Mouse (Mus musculus): Measurements from ENCODE around the gene Wnt5a. TPM values are rescaled to one million over a fixed set of nuclear protein-coding genes. Genes with fewer than 3 reads are reported as not detected.

Gene Wnt5a
- polyA plus RNA-seq, 1 experiment from 2014 or later = 11.6 TPM

DNA sequence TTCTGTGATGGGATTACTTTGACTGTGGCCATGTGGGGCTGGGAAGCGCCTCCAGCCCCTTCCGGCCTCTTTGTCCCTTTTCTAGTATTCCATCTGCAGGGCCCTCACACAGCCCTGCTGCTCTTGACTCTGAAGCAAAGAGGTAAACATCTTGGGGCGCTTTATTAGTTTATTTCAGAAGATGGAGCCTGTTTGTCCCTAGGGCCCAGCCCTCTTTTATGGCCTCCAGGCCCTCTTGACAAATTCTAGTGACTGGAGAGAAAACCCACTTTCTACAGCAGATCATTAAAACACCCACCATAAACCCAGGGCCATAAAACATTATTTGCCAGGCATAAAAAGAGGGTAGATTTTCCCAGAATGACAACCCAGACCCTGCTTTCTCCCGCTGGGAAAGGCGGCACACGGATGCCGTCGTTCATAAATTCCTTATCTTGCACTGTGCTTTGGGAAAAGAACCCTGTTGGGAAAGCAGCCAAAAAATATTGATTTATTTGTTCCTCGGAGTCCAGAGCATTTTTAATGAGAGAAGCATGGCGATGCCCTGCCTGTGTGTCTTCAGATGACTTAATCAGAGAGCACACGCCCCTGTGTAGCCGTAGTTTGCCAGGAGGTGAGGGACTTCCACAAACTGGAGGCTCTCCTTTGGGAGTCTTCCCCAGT, 3.2 kb upstream of the Wnt5a start:
- TF ChIP-seq CTCF (IDR thresholded peaks at IDR 0.05; ENCODE audit: low read depth) = no peak
- no peak overlapping the region for H3K4me2 ChIP-seq (replicated peaks; ENCODE audit: low read depth)
- peaks cover 22% of the 10 kb centered on the region for H3K27me3 ChIP-seq (replicated peaks; ENCODE audit: control insufficient read depth, insufficient read depth, low read length)
- 20% methylated on average over 12 of the region's 12 CpGs for WGBS
- no peaks in the 10 kb centered on the region for H3K9me3 ChIP-seq (ENCODE audit: control insufficient read depth)
- H3K9ac ChIP-seq (ENCODE audit: low read depth, low read length) = no peak overlapping the region
- H3K4me1 ChIP-seq (replicated peaks; ENCODE audit: control insufficient read depth, insufficient read depth, low read length) = 0 out of 2 replicates have a peak, but pooled peaks cover 6% of the 10 kb centered on the region
- H3K4me3 ChIP-seq (ENCODE audit: low read depth, low read length) = no peak overlapping the region
- H3K27ac ChIP-seq (ENCODE audit: low read depth, low read length) = no peak overlapping the region
- ATAC-seq = no peak
- H3K36me3 ChIP-seq (ENCODE audit: control insufficient read depth, insufficient read depth) = no peaks in the 10 kb centered on the region

DNA sequence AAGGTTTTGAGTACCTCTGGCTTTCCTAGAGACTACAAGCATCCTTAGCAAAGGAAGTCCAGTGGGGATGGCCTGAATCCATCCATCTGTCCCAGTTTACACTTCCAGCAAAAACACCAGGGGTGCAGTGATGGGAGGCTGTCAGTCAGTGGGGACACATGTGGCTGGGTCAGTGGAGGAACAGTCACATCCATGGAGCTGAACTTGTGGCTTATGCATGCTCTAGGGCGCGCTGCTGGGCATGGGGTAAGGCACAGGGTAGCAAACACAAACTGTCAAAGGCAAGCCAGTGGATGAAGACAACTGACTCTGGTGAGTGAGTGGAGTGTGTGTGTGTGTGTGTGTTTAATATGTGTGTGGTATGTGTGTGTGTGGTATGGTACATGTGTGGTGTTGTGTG, 1.3 kb upstream of the Wnt5a start:
- WGBS = 85% methylated on average over 2 of the region's 2 CpGs
- Histone ChIP-seq H3K27ac (ENCODE audit: low read depth, low read length) (no peak overlapping the region), H3K4me2 (replicated peaks; ENCODE audit: low read depth) (no peak overlapping the region), H3K4me3 (ENCODE audit: low read depth, low read length) (no peak overlapping the region), H3K9me3 (ENCODE audit: control insufficient read depth) (no peaks in the 10 kb centered on the region), H3K9ac (ENCODE audit: low read depth, low read length) (no peak overlapping the region), H3K36me3 (ENCODE audit: control insufficient read depth, insufficient read depth) (no peaks in the 10 kb centered on the region), H3K4me1 (replicated peaks; ENCODE audit: control insufficient read depth, insufficient read depth, low read length) (0 out of 2 replicates have a peak, but pooled peaks cover 6% of the 10 kb centered on the region), H3K27me3 (replicated peaks; ENCODE audit: control insufficient read depth, insufficient read depth, low read length) (peaks cover 36% of the 10 kb centered on the region)
- TF ChIP-seq CTCF (IDR thresholded peaks at IDR 0.05; ENCODE audit: low read depth) = no peak
- no peak for ATAC-seq

DNA sequence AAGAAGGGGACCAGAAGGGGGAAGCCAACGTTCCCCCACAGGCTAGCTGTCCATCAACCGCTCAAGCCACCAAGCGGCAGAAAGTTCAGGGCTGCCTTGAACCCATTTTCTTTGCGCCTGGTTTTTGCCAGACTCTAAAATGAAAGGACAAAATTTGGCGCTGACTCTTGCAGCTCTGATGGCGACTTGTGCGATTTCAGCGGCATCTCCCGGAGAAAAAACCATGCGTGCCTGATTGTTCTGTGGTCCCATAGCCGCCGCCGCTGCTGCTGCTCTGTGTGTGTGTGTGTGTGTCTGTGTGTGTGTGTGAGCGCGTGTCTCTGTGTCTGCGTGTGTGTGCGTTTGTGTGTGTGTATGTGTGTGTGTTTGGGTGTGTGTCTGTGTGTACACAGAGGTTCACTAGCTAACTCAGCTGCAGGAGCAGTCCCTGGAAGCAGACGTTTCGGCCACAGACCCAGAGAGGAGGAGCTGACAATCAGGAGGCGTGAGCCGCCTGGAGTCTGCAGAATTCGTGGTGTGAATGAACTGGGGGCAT, 568 bp downstream of the Wnt5a start:
- H3K27ac ChIP-seq (ENCODE audit: low read depth, low read length) = peak overlapping the region; percentile 51
- H3K27me3 ChIP-seq (replicated peaks; ENCODE audit: control insufficient read depth, insufficient read depth, low read length) = peaks cover 52% of the 10 kb centered on the region
- peak overlapping the region; percentile 62 for H3K4me3 ChIP-seq (ENCODE audit: low read depth, low read length)
- peak overlapping the region; percentile 80 for H3K4me2 ChIP-seq (replicated peaks; ENCODE audit: low read depth)
- H3K4me1 ChIP-seq (replicated peaks; ENCODE audit: control insufficient read depth, insufficient read depth, low read length) = 0 out of 2 replicates have a peak, but pooled peaks cover 6% of the 10 kb centered on the region
- WGBS = under 1% methylated on average over 22 of the region's 22 CpGs
- H3K9ac ChIP-seq (ENCODE audit: low read depth, low read length) = peak overlapping the region; percentile 50
- ATAC-seq = no peak; the same call in 1 of the 2 replicates
- no peaks in the 10 kb centered on the region for H3K36me3 ChIP-seq (ENCODE audit: control insufficient read depth, insufficient read depth)
- no peaks in the 10 kb centered on the region for H3K9me3 ChIP-seq (ENCODE audit: control insufficient read depth)
- TF ChIP-seq CTCF (IDR thresholded peaks at IDR 0.05; ENCODE audit: low read depth) = peak; percentile 34

DNA sequence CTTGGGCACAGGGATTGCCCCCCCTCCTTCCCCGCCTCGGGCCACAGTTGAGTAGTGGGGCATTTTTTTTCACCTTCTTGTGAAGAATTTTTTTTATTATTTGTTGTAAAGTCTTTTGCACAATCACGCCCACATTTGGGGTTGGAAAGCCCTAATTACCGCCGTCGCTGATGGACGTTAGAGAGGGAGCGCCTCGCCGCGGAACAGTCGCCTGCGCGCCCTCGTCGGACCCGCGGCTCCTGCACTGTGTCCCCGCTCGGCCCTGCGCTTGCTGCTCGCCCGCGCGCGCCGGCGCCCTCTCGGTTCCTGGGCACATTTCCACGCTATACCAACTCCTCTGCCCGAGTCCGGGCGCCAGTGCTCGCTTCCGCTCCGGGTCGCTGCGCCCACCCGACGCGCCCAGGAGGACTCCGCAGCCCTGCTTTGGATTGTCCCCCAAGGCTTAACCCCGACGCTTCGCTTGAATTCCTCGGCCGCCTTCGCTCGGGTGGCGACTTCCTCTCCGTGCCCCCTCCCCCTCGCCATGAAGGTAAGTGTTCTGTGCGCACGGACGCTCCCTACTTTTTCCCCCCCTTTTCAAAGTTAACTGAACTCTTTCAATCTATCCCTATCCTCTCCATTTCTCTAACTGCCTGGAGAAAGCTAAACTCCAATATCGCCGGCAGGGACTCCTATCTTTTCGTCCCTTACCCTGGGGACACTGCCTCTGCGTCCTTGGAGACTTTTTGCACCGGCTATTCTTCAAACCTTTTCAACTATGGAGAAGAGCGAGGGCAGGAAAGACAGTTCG, 1.2 kb downstream of the Wnt5a start:
- 0 out of 2 replicates have a peak, but pooled peaks have one; percentile 19 for ATAC-seq
- Histone ChIP-seq H3K9ac (ENCODE audit: low read depth, low read length) (peak overlapping the region; percentile 48), H3K36me3 (ENCODE audit: control insufficient read depth, insufficient read depth) (no peaks in the 10 kb centered on the region), H3K9me3 (ENCODE audit: control insufficient read depth) (no peaks in the 10 kb centered on the region), H3K4me1 (replicated peaks; ENCODE audit: control insufficient read depth, insufficient read depth, low read length) (0 out of 2 replicates have a peak, but pooled peaks cover 11% of the 10 kb centered on the region), H3K4me3 (ENCODE audit: low read depth, low read length) (peak overlapping the region; percentile 62), H3K27ac (ENCODE audit: low read depth, low read length) (peak overlapping the region; percentile 63), H3K4me2 (replicated peaks; ENCODE audit: low read depth) (peak overlapping the region; percentile 80), H3K27me3 (replicated peaks; ENCODE audit: control insufficient read depth, insufficient read depth, low read length) (peaks cover 59% of the 10 kb centered on the region)
- WGBS = under 1% methylated on average over 62 of the region's 62 CpGs
- peak; percentile 5; the same call in 1 of the 2 replicates for TF ChIP-seq CTCF (IDR thresholded peaks at IDR 0.05; ENCODE audit: low read depth)

DNA sequence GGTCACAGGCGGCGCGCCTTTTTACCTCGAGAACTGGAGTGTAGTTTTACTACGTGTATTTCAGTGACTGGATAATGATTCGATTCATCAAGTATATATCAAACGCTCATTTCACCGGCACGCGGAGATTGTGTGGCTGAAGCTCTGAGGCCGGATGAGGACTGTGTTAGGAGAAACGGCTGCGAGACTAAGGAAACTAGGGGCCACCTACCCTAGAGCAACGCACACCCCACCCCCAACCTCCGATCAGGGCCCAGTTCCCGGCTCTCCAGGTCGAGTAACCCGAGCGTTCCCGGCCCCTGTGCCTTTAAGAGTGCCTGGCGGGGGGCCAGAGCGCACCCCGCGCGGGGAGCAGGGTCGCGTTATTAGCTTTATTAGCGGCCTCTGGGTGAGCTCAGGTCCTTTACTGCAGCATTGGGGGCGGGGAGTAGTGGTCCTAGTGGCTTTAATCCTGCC, 1.9 kb downstream of the Wnt5a start:
- under 1% methylated on average over 29 of the region's 29 CpGs for WGBS
- 0 out of 2 replicates have a peak, but pooled peaks cover 10% of the 10 kb centered on the region for H3K4me1 ChIP-seq (replicated peaks; ENCODE audit: control insufficient read depth, insufficient read depth, low read length)
- no peak for TF ChIP-seq CTCF (IDR thresholded peaks at IDR 0.05; ENCODE audit: low read depth)
- H3K36me3 ChIP-seq (ENCODE audit: control insufficient read depth, insufficient read depth) = no peaks in the 10 kb centered on the region
- H3K9ac ChIP-seq (ENCODE audit: low read depth, low read length) = peak overlapping the region; percentile 48
- H3K27ac ChIP-seq (ENCODE audit: low read depth, low read length) = no peak overlapping the region
- H3K4me3 ChIP-seq (ENCODE audit: low read depth, low read length) = peak overlapping the region; percentile 62
- ATAC-seq = no peak
- H3K4me2 ChIP-seq (replicated peaks; ENCODE audit: low read depth) = peak overlapping the region; percentile 80
- peaks cover 65% of the 10 kb centered on the region for H3K27me3 ChIP-seq (replicated peaks; ENCODE audit: control insufficient read depth, insufficient read depth, low read length)
- no peaks in the 10 kb centered on the region for H3K9me3 ChIP-seq (ENCODE audit: control insufficient read depth)

DNA sequence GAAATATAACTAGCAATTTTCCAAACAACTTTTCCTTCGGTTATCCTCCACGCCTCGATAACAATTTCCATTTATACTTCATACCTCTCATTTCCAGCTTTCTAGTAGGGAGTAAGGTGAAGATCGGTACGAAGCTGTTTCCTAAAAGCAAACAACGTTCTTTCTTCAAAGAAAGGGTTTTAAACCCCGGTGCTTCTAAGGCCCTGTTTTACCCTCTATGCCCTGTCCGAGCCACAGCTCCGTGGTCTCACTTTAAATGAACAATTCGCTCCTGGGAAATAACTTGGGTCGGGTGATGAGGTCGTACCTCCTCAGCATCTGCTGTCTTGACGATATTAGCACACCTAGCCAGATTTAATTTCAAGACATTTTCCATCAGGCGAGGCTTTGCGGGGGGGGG, 2.5 kb downstream of the Wnt5a start:
- Histone ChIP-seq H3K36me3 (ENCODE audit: control insufficient read depth, insufficient read depth) (no peaks in the 10 kb centered on the region), H3K4me2 (replicated peaks; ENCODE audit: low read depth) (peak overlapping the region; percentile 80), H3K27ac (ENCODE audit: low read depth, low read length) (no peak overlapping the region), H3K9ac (ENCODE audit: low read depth, low read length) (no peak overlapping the region), H3K4me1 (replicated peaks; ENCODE audit: control insufficient read depth, insufficient read depth, low read length) (0 out of 2 replicates have a peak, but pooled peaks cover 6% of the 10 kb centered on the region), H3K4me3 (ENCODE audit: low read depth, low read length) (peak overlapping the region; percentile 62), H3K9me3 (ENCODE audit: control insufficient read depth) (no peaks in the 10 kb centered on the region), H3K27me3 (replicated peaks; ENCODE audit: control insufficient read depth, insufficient read depth, low read length) (peaks cover 69% of the 10 kb centered on the region)
- ATAC-seq = no peak
- 2% methylated on average over 15 of the region's 15 CpGs for WGBS
- no peak for TF ChIP-seq CTCF (IDR thresholded peaks at IDR 0.05; ENCODE audit: low read depth)

Data from intestine, postnatal 0 days (tissue).